Comparison of ENCODE assay signal across 8 mouse cellular contexts in genomic region chr8:70892022-70892895, GRCm38 (mm10). TPM values are rescaled to one million over a fixed set of nuclear protein-coding genes. Genes with fewer than 3 reads are reported as not detected.
DNase-seq lines count a peak whose midpoint lies in the region; ATAC-seq and TF ChIP-seq lines count a peak whose summit lies in the region.

Gene Slc5a5, minus strand, starts transcription at chr8:70892757.

- H3K4me2 ChIP-seq in kidney, postnatal 0 days (ENCODE audit: low read length): peak within 1 kb of the TSS; percentile 46
- peak within 1 kb of the TSS; percentile 29 for H3K4me2 ChIP-seq in embryonic facial prominence, embryonic 11.5 days (ENCODE audit: low read depth, low read length)
- peak within 1 kb of the TSS; percentile 44 for H3K4me2 ChIP-seq in hindbrain, postnatal 0 days (ENCODE audit: low read depth, low read length)

- H3K27ac ChIP-seq in kidney, postnatal 0 days: no peak within 1 kb of the TSS
- no peak within 1 kb of the TSS for H3K27ac ChIP-seq in embryonic facial prominence, embryonic 11.5 days (replicated peaks; ENCODE audit: low read depth, low read length)
- H3K27ac ChIP-seq in hindbrain, postnatal 0 days: no peak within 1 kb of the TSS
- H3K27ac ChIP-seq in cerebellum, adult 2 months (ENCODE audit: insufficient read depth, low read length): no peak within 1 kb of the TSS

- no peak within 1 kb of the TSS for H3K9ac ChIP-seq in kidney, postnatal 0 days (ENCODE audit: low read depth, low read length)
- peak within 1 kb of the TSS; percentile 32; the same call in 1 of the 2 replicates for H3K9ac ChIP-seq in embryonic facial prominence, embryonic 11.5 days (replicated peaks; ENCODE audit: low read length)
- no peak within 1 kb of the TSS for H3K9ac ChIP-seq in hindbrain, postnatal 0 days (replicated peaks; ENCODE audit: low read length)

- H3K4me3 ChIP-seq in kidney, postnatal 0 days (replicated peaks; ENCODE audit: low read depth, low read length): peak within 1 kb of the TSS; percentile 22; the same call in 1 of the 2 replicates
- H3K4me3 ChIP-seq in embryonic facial prominence, embryonic 11.5 days (ENCODE audit: low read depth, low read length): peak within 1 kb of the TSS; percentile 13
- peak within 1 kb of the TSS; percentile 16; the same call in 1 of the 2 replicates for H3K4me3 ChIP-seq in hindbrain, postnatal 0 days (ENCODE audit: low read length)
- H3K4me3 ChIP-seq in cerebellum, adult 2 months (replicated peaks; ENCODE audit: insufficient read depth, low read depth, low read length): no peak within 1 kb of the TSS

- peaks cover 17% of the 10 kb centered on the region for H3K27me3 ChIP-seq in kidney, postnatal 0 days (ENCODE audit: insufficient read depth, low read length)
- peaks cover 29% of the 10 kb centered on the region for H3K27me3 ChIP-seq in embryonic facial prominence, embryonic 11.5 days (ENCODE audit: control insufficient read depth, insufficient read depth, low read length)
- H3K27me3 ChIP-seq in hindbrain, postnatal 0 days (ENCODE audit: insufficient read depth, low read length): peaks cover 24% of the 10 kb centered on the region
- H3K27me3 ChIP-seq in cerebellum, adult 2 months (ENCODE audit: control insufficient read depth, insufficient read depth, low read length): no peaks in the 10 kb centered on the region

- ATAC-seq in kidney, postnatal 0 days (replicated peaks; ENCODE audit: low FRiP score, low read depth): no peak
- ATAC-seq in embryonic facial prominence, embryonic 11.5 days (replicated peaks; ENCODE audit: insufficient number of reproducible peaks, low FRiP score, low TSS enrichment, low read depth): no peak
- no peak for ATAC-seq in hindbrain, postnatal 0 days

- TF ChIP-seq CTCF in kidney, postnatal 0 days (IDR thresholded peaks at IDR 0.05; ENCODE audit: low read depth): no peak
- TF ChIP-seq CTCF in hindbrain, postnatal 0 days (IDR thresholded peaks at IDR 0.05; ENCODE audit: low read depth): no peak
- TF ChIP-seq CTCF in cerebellum, adult 2 months (IDR thresholded peaks at IDR 0.05; ENCODE audit: borderline replicate concordance, insufficient read depth, low read depth, low read length): no peak

- H3K9me3 ChIP-seq in kidney, postnatal 0 days (replicated peaks; ENCODE audit: low read length): no peaks in the 10 kb centered on the region
- no peaks in the 10 kb centered on the region for H3K9me3 ChIP-seq in embryonic facial prominence, embryonic 11.5 days (replicated peaks; ENCODE audit: control insufficient read depth, low read length)
- H3K9me3 ChIP-seq in hindbrain, postnatal 0 days (ENCODE audit: low read length): no peaks in the 10 kb centered on the region

- peaks cover 18% of the 10 kb centered on the region for H3K4me1 ChIP-seq in kidney, postnatal 0 days (replicated peaks; ENCODE audit: insufficient read depth, low read length)
- peaks cover 9% of the 10 kb centered on the region for H3K4me1 ChIP-seq in embryonic facial prominence, embryonic 11.5 days (ENCODE audit: control insufficient read depth, insufficient read depth, low read length)
- peaks cover 5% of the 10 kb centered on the region; the same call in 1 of the 2 replicates for H3K4me1 ChIP-seq in hindbrain, postnatal 0 days (ENCODE audit: insufficient read depth, low read length)
- H3K4me1 ChIP-seq in cerebellum, adult 2 months (ENCODE audit: control insufficient read depth, insufficient read depth, low read length): no peaks in the 10 kb centered on the region; the same call in 1 of the 2 replicates

- DNase-seq in kidney, postnatal 0 days (ENCODE audit: low spot score): no peak
- no peak for DNase-seq in kidney, adult 18-20 months
- DNase-seq in embryonic facial prominence, embryonic 11.5 days (ENCODE audit: low spot score): no peak
- DNase-seq in hindbrain, postnatal 0 days (ENCODE audit: low spot score): no peak
- DNase-seq in naive thymus-derived CD4-positive, alpha-beta T cell, adult 2 months (ENCODE audit: low read depth): peak; percentile 45
- no peak for DNase-seq in left cerebral cortex, postnatal 14 days (ENCODE audit: low spot score in 2 of 2)
- no peak for DNase-seq in urinary bladder, postnatal 25 days (ENCODE audit: low spot score)
- no peak for DNase-seq in cerebellum, adult 2 months

- H3K36me3 ChIP-seq in kidney, postnatal 0 days (ENCODE audit: insufficient read depth, low read length): peaks cover 11% of the 10 kb centered on the region
- peaks cover 9% of the 10 kb centered on the region for H3K36me3 ChIP-seq in embryonic facial prominence, embryonic 11.5 days (replicated peaks; ENCODE audit: control insufficient read depth, insufficient read depth, low read depth, low read length)
- peaks cover 18% of the 10 kb centered on the region for H3K36me3 ChIP-seq in hindbrain, postnatal 0 days (ENCODE audit: insufficient read depth, low read length)

- 3% methylated on average over 80 of the region's 80 CpGs for WGBS in kidney, postnatal 0 days
- 2% methylated on average over 77 of the region's 80 CpGs for WGBS in embryonic facial prominence, embryonic 11.5 days
- WGBS in hindbrain, postnatal 0 days: 7% methylated on average over 80 of the region's 80 CpGs
- WGBS in cerebellum, adult 2 months: 28% methylated on average over 80 of the region's 80 CpGs

- no peak for TF ChIP-seq POLR2A in cerebellum, adult 2 months (IDR thresholded peaks at IDR 0.05; ENCODE audit: borderline replicate concordance, insufficient read depth, low read length)

- intact Hi-C loops in left cerebral cortex, postnatal 14 days (cut with DNase I): loop anchor here (2.0 to 10.0 kb wide), 2 partner anchors 17 to 483 kb away; partner anchors contain the start of gene Ocel1

RNA-seq across cellular contexts. Expression of gene Slc5a5, which starts in this region (rescaled TPM):
- 0.09 and 0.11 TPM in 2 replicates for polyA plus RNA-seq in kidney, postnatal 0 days (2015; fragmentation: Nextera tagmentation; extraction: Ambion mirVana)
- 0.27 and 0.43 TPM in 2 replicates for polyA plus RNA-seq in embryonic facial prominence, embryonic 11.5 days (2014; fragmentation: Nextera tagmentation; extraction: Ambion mirVana)
- total RNA-seq in hindbrain, postnatal 0 days (2014; rRNA removed): 2.5 and 2.8 TPM in 2 replicates
- 4.2 and 4.3 TPM in 2 replicates for polyA plus RNA-seq in hindbrain, postnatal 0 days (2015; fragmentation: Nextera tagmentation; extraction: Ambion mirVana)
- total RNA-seq in left cerebral cortex, postnatal 14 days (2021): 10 to 100 TPM in 1 of 2 experiments, 1 to 10 TPM in 1; 8.4 to 10.3 TPM
- 6.7 and 6.9 TPM in 2 replicates for polyA plus RNA-seq in cerebellum, adult 2 months (2012; rRNA removed)
